Comparison of ENCODE assay signal across 15 mouse cellular contexts in the genomic region with DNA sequence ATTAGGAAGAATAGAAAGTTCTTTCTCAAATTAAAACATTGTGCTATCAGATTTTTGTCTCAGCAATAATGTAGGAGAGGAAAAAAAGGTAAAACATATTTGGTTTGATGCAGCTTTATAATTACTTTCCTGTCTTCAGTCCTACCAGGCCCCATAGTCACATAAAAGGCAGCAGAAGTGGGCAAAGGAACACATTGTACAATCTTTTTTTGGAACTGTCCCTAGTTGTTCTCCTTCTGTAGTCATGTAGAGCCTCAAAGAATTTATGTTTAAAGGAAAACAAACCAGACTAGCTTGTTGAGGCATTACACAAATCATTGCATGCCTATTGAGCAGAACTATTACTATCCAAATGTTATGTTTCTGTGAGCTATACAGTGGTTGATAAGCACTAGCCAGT.
"Had no signal": no experiment of that assay in that cellular context is flagged by ENCODE, and none has a peak within 500 bp of the region (broad histone marks: within the 10 kb centered on the region; RNA-seq: fewer than 3 reads in every experiment).

No protein-coding gene starts in this region.

- H3K4me2 ChIP-seq: limb, embryonic 15.5 days; liver, embryonic 12.5 days; lung, embryonic 14.5 days; neural tube, embryonic 15.5 days; stomach, embryonic 15.5 days had no signal

- H3K9ac ChIP-seq: limb, embryonic 15.5 days; liver, embryonic 12.5 days; lung, embryonic 14.5 days; neural tube, embryonic 15.5 days; stomach, embryonic 15.5 days had no signal

- DNase-seq: kidney, adult 11 months; kidney, adult 9 months; kidney, postnatal 36 days; lung, postnatal 10 days; lung, postnatal 4 days; midbrain, embryonic 14.5 days; thymus, postnatal 36 days had no signal

- H3K4me3 ChIP-seq: limb, embryonic 15.5 days; liver, embryonic 12.5 days; midbrain, embryonic 10.5 days; myocyte; neural tube, embryonic 15.5 days; stomach, embryonic 15.5 days had no signal

- H3K36me3 ChIP-seq: limb, embryonic 15.5 days; liver, embryonic 12.5 days; midbrain, embryonic 10.5 days; neural tube, embryonic 15.5 days; stomach, embryonic 15.5 days had no signal

- H3K27me3 ChIP-seq: limb, embryonic 15.5 days; liver, embryonic 12.5 days; neural tube, embryonic 15.5 days; stomach, embryonic 15.5 days had no signal

- H3K27ac ChIP-seq: kidney, postnatal 0 days; limb, embryonic 15.5 days; liver, embryonic 12.5 days; midbrain, embryonic 10.5 days; neural tube, embryonic 15.5 days; stomach, embryonic 15.5 days had no signal

- ATAC-seq: liver, embryonic 12.5 days had no signal

- H3K9me3 ChIP-seq: limb, embryonic 15.5 days; liver, embryonic 12.5 days; midbrain, embryonic 10.5 days; neural tube, embryonic 15.5 days; stomach, embryonic 15.5 days had no signal

- H3K4me1 ChIP-seq: limb, embryonic 15.5 days; liver, embryonic 12.5 days; midbrain, embryonic 10.5 days; stomach, embryonic 15.5 days had no signal
